7 mouse cellular contexts compared by ENCODE assay signal in the genomic region with DNA sequence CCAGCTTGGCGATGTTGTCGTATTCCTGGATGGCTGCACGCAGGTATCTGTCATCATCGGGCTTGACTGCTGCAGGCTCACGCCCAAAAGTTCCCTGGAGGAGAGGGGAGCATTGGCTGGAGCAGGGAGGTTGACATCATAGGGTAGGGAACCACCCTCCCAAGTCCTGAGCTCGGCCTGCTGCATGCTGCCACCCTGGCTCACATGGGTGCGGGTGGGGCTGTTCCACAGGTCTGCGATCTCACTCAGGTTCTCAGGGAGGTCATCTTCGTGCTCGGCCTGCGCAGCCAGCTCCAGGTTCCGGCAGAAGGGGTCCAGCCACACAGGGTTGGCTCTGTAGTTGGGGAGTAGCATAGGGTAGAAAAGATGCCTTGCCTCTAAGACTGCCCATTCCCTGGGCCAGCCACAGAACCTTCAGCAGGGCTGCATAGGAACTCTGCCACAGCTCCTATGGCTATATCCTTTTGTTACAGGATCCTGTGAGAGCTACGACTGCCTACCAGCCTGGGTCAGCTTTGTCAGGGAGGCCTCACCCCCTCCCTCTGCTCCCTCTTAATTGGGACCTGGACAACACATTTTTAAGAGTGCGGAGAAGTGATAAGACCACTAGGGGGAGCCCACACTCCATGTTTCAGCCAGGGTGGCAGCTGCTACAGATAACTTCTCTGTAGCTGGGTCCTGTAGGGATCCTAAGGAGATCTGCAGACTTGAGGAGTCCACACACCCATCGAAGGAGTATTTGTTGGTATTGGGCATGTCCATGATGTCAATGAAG. TPM values are rescaled to one million over a fixed set of nuclear protein-coding genes. Genes with fewer than 3 reads are reported as not detected.
DNase-seq lines count a peak whose midpoint lies in the region; ATAC-seq lines count a peak whose summit lies in the region.

No protein-coding gene starts in this region.

- H3K4me1 ChIP-seq in hindbrain, embryonic 11.5 days (replicated peaks; ENCODE audit: control insufficient read depth, insufficient read depth, low read length) = no peaks in the 10 kb centered on the region

- no peak overlapping the region for H3K27ac ChIP-seq in hindbrain, embryonic 11.5 days (ENCODE audit: low read depth, low read length)

- 59% methylated on average over 15 of the region's 15 CpGs for WGBS in hindbrain, embryonic 11.5 days

- DNase-seq in T-cell, adult 2 months (ENCODE audit: low spot score) = peak; percentile 75
- DNase-seq in cerebellum, adult 8-10 months = peak; percentile 74
- peak; percentile 90 for DNase-seq in hindbrain, embryonic 11.5 days (ENCODE audit: low spot score)
- DNase-seq in layer of hippocampus, postnatal 25 days (ENCODE audit: extremely low spot score in 1 of 2, low spot score in 1 of 2) = peak; percentile 64 to 71
- DNase-seq in right cerebral cortex, adult 2 months (ENCODE audit: low spot score in 2 of 2) = peak; percentile 79 to 80

- no peak overlapping the region for H3K9ac ChIP-seq in hindbrain, embryonic 11.5 days (ENCODE audit: low read depth, low read length)

- no peak overlapping the region for H3K4me2 ChIP-seq in hindbrain, embryonic 11.5 days (replicated peaks; ENCODE audit: low read depth, low read length)

- no peaks in the 10 kb centered on the region for H3K27me3 ChIP-seq in hindbrain, embryonic 11.5 days (ENCODE audit: control insufficient read depth, insufficient read depth, low read length)

- peaks cover 7% of the 10 kb centered on the region; the same call in 1 of the 2 replicates for H3K36me3 ChIP-seq in hindbrain, embryonic 11.5 days (ENCODE audit: control insufficient read depth, insufficient read depth, low read length)

- H3K4me3 ChIP-seq in hindbrain, embryonic 11.5 days (ENCODE audit: low read depth, low read length) = no peak overlapping the region

- no peaks in the 10 kb centered on the region for H3K9me3 ChIP-seq in hindbrain, embryonic 11.5 days (ENCODE audit: control insufficient read depth, low read length)

- ATAC-seq in frontal cortex, adult (ENCODE audit: low TSS enrichment) = peak; percentile 79
- ATAC-seq in hindbrain, embryonic 11.5 days (ENCODE audit: low FRiP score) = peak; percentile 75
- peak; percentile 97 for ATAC-seq in megakaryocyte progenitor cell, adult 5-6 weeks (replicated peaks; ENCODE audit: poor library complexity)

RNA-seq across cellular contexts. Expression of a gene that starts 27.6 kb away (rescaled TPM):
- polyA plus RNA-seq in hindbrain, embryonic 11.5 days (2014; fragmentation: Nextera tagmentation; extraction: Ambion mirVana) = 85.7 and 91.4 TPM in 2 replicates
- 1,000 to 10,000 TPM; 1,375 to 1,496 TPM for total RNA-seq in layer of hippocampus, postnatal 25 days (2021)
- total RNA-seq in megakaryocyte progenitor cell, adult 5-6 weeks (2015) = 173 and 221 TPM in 2 replicates
- 222 and 258 TPM in 2 replicates for total RNA-seq in megakaryocyte progenitor cell, adult 5-6 weeks (2017)

RNA-seq across cellular contexts. Expression of a gene that starts 41.6 kb away (rescaled TPM):
- polyA plus RNA-seq in hindbrain, embryonic 11.5 days (2014; fragmentation: Nextera tagmentation; extraction: Ambion mirVana) = 1.3 and 2.5 TPM in 2 replicates
- 10 to 100 TPM; 25.2 to 25.9 TPM for total RNA-seq in layer of hippocampus, postnatal 25 days (2021)
- 43.4 and 55.3 TPM in 2 replicates for total RNA-seq in megakaryocyte progenitor cell, adult 5-6 weeks (2015)
- total RNA-seq in megakaryocyte progenitor cell, adult 5-6 weeks (2017) = 119 and 123 TPM in 2 replicates

Comparison
In these comparisons a context has a peak if more than half of its experiments do, and no peak if none do; other contexts are left out.
1. RNA of a gene that starts 27.6 kb away (total RNA-seq): 1,375 to 1,496 TPM in layer of hippocampus, postnatal 25 days; 173 to 258 TPM in megakaryocyte progenitor cell, adult 5-6 weeks; every median in the first group is over 4 times any median in the second.
2. Peak in every context shown above with its lines, with median percentiles within 50 percentile points of each other: DNase-seq and ATAC-seq.